Mouse (Mus musculus): ENCODE measurements around the gene Trim17. TPM values are rescaled to one million over a fixed set of nuclear protein-coding genes. Genes with fewer than 3 reads are reported as not detected.
A peak's percentile ranks its signal among the peaks of the same experiment; 100 is the strongest.

Trim17 gene
- polyA plus RNA-seq, 1 experiment from 2014 or later = 0.32 TPM

- peaks cover 24% of the 10 kb centered on the region; the same call in 1 of the 2 replicates for H3K4me1 ChIP-seq (replicated peaks; ENCODE audit: insufficient read depth, low read length)
- TF ChIP-seq CTCF (IDR thresholded peaks at IDR 0.05; ENCODE audit: low read depth) = no peak
- H3K4me3 ChIP-seq (replicated peaks; ENCODE audit: low read depth, low read length) = peak within 1 kb of the TSS; percentile 67
- under 1% methylated on average over 64 of the region's 64 CpGs for whole genome bisulfite sequencing
- peaks cover 12% of the 10 kb centered on the region; the same call in 1 of the 2 replicates for H3K36me3 ChIP-seq (ENCODE audit: insufficient read depth, low read length)
- peak within 1 kb of the TSS; percentile 91 for H3K27ac ChIP-seq
- ATAC-seq (replicated peaks; ENCODE audit: low FRiP score, low read depth) (peak; percentile 37), DNase-seq (ENCODE audit: low spot score) (peak; percentile 90)
- H3K27me3 ChIP-seq (ENCODE audit: insufficient read depth, low read length) = no peaks in the 10 kb centered on the region
- no peaks in the 10 kb centered on the region for H3K9me3 ChIP-seq (replicated peaks; ENCODE audit: low read length)
- peak within 1 kb of the TSS; percentile 90 for H3K9ac ChIP-seq (ENCODE audit: low read depth, low read length)
- H3K4me2 ChIP-seq (ENCODE audit: low read length) = peak within 1 kb of the TSS; percentile 95
Observed at GRCm38 (mm10) chr11:58978027-58978705, 23.7 kb downstream of the Trim17 start, which contains the start of gene Trim11. Gene Trim11 (plus strand): TSS chr11:58978093.

DNA sequence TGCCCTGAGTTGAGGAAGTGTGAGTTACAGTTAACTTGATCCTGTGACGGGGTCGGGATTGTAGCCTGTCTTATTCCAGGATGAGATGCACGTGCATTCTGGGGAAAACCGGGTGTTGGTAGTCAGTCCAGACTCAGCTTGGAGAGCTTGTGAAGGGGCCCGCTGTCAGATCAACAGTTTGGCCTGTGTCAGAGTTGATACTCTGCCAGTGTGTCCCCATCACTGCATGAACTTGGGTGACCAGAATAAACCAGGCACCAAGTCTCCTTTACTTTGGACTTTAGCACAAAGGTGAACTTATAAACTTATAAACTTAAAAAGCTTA is 24.2 kb downstream of the Trim17 start:
- 2% methylated on average over 5 of the region's 5 CpGs for WGBS
- peaks cover 24% of the 10 kb centered on the region; the same call in 1 of the 2 replicates for H3K4me1 ChIP-seq (replicated peaks; ENCODE audit: insufficient read depth, low read length)
- ATAC-seq (replicated peaks; ENCODE audit: low FRiP score, low read depth) = no peak
- peak overlapping the region; percentile 91; the same call in 1 of the 2 replicates for H3K27ac ChIP-seq
- no peaks in the 10 kb centered on the region for H3K27me3 ChIP-seq (ENCODE audit: insufficient read depth, low read length)
- no peaks in the 10 kb centered on the region for H3K9me3 ChIP-seq (replicated peaks; ENCODE audit: low read length)
- peaks cover 12% of the 10 kb centered on the region; the same call in 1 of the 2 replicates for H3K36me3 ChIP-seq (ENCODE audit: insufficient read depth, low read length)
- DNase-seq (ENCODE audit: low spot score) = no peak
- H3K4me2 ChIP-seq (ENCODE audit: low read length) = peak overlapping the region; percentile 95
- peak overlapping the region; percentile 67 for H3K4me3 ChIP-seq (replicated peaks; ENCODE audit: low read depth, low read length)
- no peak for TF ChIP-seq CTCF (IDR thresholded peaks at IDR 0.05; ENCODE audit: low read depth)
- H3K9ac ChIP-seq (ENCODE audit: low read depth, low read length) = peak overlapping the region; percentile 90

GRCm38 (mm10) chr11:58979183-58979582 is 24.7 kb downstream of the Trim17 start:
- Histone ChIP-seq H3K36me3 (ENCODE audit: insufficient read depth, low read length) (peaks cover 15% of the 10 kb centered on the region; the same call in 1 of the 2 replicates), H3K4me2 (ENCODE audit: low read length) (peak overlapping the region; percentile 95), H3K4me1 (replicated peaks; ENCODE audit: insufficient read depth, low read length) (peaks cover 24% of the 10 kb centered on the region; the same call in 1 of the 2 replicates), H3K27me3 (ENCODE audit: insufficient read depth, low read length) (no peaks in the 10 kb centered on the region), H3K4me3 (replicated peaks; ENCODE audit: low read depth, low read length) (peak overlapping the region; percentile 67), H3K9me3 (replicated peaks; ENCODE audit: low read length) (no peaks in the 10 kb centered on the region), H3K27ac (no peak overlapping the region), H3K9ac (ENCODE audit: low read depth, low read length) (peak overlapping the region; percentile 90)
- TF ChIP-seq CTCF (IDR thresholded peaks at IDR 0.05; ENCODE audit: low read depth) = no peak
- DNase-seq (ENCODE audit: low spot score) (no peak), ATAC-seq (replicated peaks; ENCODE audit: low FRiP score, low read depth) (no peak)
- 55% methylated on average over 3 of the region's 3 CpGs for WGBS

DNA sequence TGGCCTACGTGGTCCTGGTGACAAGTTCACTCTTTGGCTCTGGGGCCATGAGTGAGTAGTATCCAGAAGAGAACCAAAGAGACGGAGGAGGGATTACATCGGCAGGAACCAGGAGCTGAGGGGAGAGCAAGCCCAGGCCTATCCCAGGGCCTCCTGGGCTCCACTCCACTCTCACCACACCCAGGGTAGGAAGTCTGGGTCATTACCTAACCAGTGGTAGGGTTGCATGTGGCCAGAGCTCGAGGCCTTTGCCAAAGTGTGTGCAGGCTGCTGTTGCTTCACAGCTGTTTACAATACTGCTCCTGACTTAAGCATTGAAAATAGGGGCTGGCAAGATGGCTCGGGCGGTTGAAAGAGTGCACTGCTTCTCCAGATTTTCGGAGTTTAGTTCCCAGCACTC is 25.2 kb downstream of the Trim17 start:
- no peaks in the 10 kb centered on the region for H3K9me3 ChIP-seq (replicated peaks; ENCODE audit: low read length)
- H3K27me3 ChIP-seq (ENCODE audit: insufficient read depth, low read length) = no peaks in the 10 kb centered on the region
- H3K27ac ChIP-seq = 0 out of 2 replicates have a peak overlapping the region, but pooled peaks have one; percentile 19
- H3K4me1 ChIP-seq (replicated peaks; ENCODE audit: insufficient read depth, low read length) = peaks cover 24% of the 10 kb centered on the region; the same call in 1 of the 2 replicates
- DNase-seq (ENCODE audit: low spot score) (no peak), ATAC-seq (replicated peaks; ENCODE audit: low FRiP score, low read depth) (no peak)
- 63% methylated on average over 7 of the region's 7 CpGs for WGBS
- peak overlapping the region; percentile 49 for H3K9ac ChIP-seq (ENCODE audit: low read depth, low read length)
- peak overlapping the region; percentile 95 for H3K4me2 ChIP-seq (ENCODE audit: low read length)
- H3K36me3 ChIP-seq (ENCODE audit: insufficient read depth, low read length) = peaks cover 15% of the 10 kb centered on the region
- H3K4me3 ChIP-seq (replicated peaks; ENCODE audit: low read depth, low read length) = peak overlapping the region; percentile 67; the same call in 1 of the 2 replicates
- TF ChIP-seq CTCF (IDR thresholded peaks at IDR 0.05; ENCODE audit: low read depth) = no peak

DNA sequence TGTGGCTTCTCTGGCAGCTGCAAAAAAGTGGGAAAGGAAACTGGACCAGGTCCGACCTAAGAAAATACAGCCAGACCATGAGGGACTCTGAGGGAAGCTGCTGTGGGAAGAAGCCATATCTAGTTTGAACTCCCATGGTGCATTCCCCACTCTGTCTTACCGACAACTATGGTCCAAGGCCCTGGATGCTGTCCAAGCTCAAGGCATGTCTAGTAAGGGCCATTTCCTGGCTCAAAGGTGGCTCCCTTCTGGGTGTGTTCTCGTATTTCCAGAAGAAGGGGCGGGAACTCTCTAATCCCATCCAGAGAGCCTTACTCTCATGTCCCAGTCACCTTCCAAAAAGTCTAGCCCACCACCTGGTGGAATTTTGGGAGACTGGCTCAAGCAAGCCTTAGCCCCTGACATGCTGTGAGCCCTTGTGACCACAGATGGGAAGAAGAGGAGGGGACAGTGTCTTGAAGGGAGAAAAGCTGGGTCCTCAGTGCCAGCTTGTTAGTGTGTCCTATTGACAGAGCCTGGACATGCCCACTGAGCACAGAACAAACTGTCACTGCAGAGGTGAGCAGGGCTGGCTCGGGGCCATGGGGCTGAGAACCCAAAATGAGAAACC is 26.0 kb downstream of the Trim17 start:
- TF ChIP-seq CTCF (IDR thresholded peaks at IDR 0.05; ENCODE audit: low read depth) = peak; percentile 33; the same call in 1 of the 2 replicates
- ATAC-seq (replicated peaks; ENCODE audit: low FRiP score, low read depth) (no peak), DNase-seq (ENCODE audit: low spot score) (peak; percentile 29)
- H3K4me1 ChIP-seq (replicated peaks; ENCODE audit: insufficient read depth, low read length) = peaks cover 24% of the 10 kb centered on the region; the same call in 1 of the 2 replicates
- no peak overlapping the region for H3K27ac ChIP-seq
- no peak overlapping the region for H3K9ac ChIP-seq (ENCODE audit: low read depth, low read length)
- no peak overlapping the region for H3K4me2 ChIP-seq (ENCODE audit: low read length)
- WGBS = 49% methylated on average over 5 of the region's 5 CpGs
- no peak overlapping the region for H3K4me3 ChIP-seq (replicated peaks; ENCODE audit: low read depth, low read length)
- no peaks in the 10 kb centered on the region for H3K9me3 ChIP-seq (replicated peaks; ENCODE audit: low read length)
- H3K36me3 ChIP-seq (ENCODE audit: insufficient read depth, low read length) = peaks cover 22% of the 10 kb centered on the region
- no peaks in the 10 kb centered on the region for H3K27me3 ChIP-seq (ENCODE audit: insufficient read depth, low read length)

All from kidney, postnatal 0 days (tissue).